Mouse (Mus musculus) kidney, embryonic 16.5 days (tissue): ENCODE data around the gene Gpr84. TPM values are rescaled to one million over a fixed set of nuclear protein-coding genes. Genes with fewer than 3 reads are reported as not detected.
A peak's percentile ranks its signal among the peaks of the same experiment; 100 is the strongest.

ENCODE experiments used
- ATAC-seq: fragments of 200-750 bp; cut with Nextera tagmentation; 2 replicates; pipeline ENCODE4 v1.8.0; 2017; ENCODE audit warnings: moderate TSS enrichment; ENCODE audit not compliant: low FRiP score, low TSS enrichment
- H3K27ac ChIP-seq: fragments of 300-500 bp; sonication (generic); 2 replicates; pipeline ENCODE4 v1.5.1; 2014; ENCODE audit warnings: low read length
- H3K27me3 ChIP-seq: fragments of 300-500 bp; sonication (generic); 2 replicates; pipeline ENCODE4 v1.6.1; 2014; ENCODE audit warnings: low read length, control low read depth, mixed read lengths; ENCODE audit not compliant: insufficient read depth
- H3K36me3 ChIP-seq: fragments of 300-500 bp; sonication (generic); 2 replicates; pipeline ENCODE4 v1.6.1; 2014; ENCODE audit warnings: low read length, control low read depth, mixed read lengths; ENCODE audit not compliant: insufficient read depth
- H3K4me1 ChIP-seq: fragments of 300-500 bp; sonication (generic); 2 replicates; pipeline ENCODE4 v1.6.1; 2014; ENCODE audit warnings: low read length, control low read depth, mixed read lengths; ENCODE audit not compliant: insufficient read depth
- H3K4me2 ChIP-seq: fragments of 300-500 bp; sonication (generic); replicated peaks from 2 replicates; pipeline ENCODE4 v1.6.1; 2014; ENCODE audit warnings: low read depth, low read length
- H3K4me3 ChIP-seq: fragments of 300-500 bp; sonication (generic); 2 replicates; pipeline ENCODE4 v1.5.1; 2014; ENCODE audit warnings: mild to moderate bottlenecking, low read length
- H3K9ac ChIP-seq: fragments of 300-500 bp; sonication (generic); replicated peaks from 2 replicates; pipeline ENCODE4 v1.6.1; 2014; ENCODE audit warnings: low read length
- H3K9me3 ChIP-seq: fragments of 300-500 bp; sonication (generic); 2 replicates; pipeline ENCODE4 v1.6.1; 2016; ENCODE audit warnings: low read length, control low read depth
- WGBS: fragments of 180-500 bp; shearing (Covaris S2); extraction: QIAGEN DNeasy Blood & Tissue Kit; methylation state at CpG from one replicate; pipeline ENCODE4 v1.1.7; 2014; 5-methylcytosine and 5-hydroxymethylcytosine counted together
- polyA plus RNA-seq: library from polyadenylated mRNA; unstranded; fragments of >200 nt; fragmentation: Nextera tagmentation; extraction: Ambion mirVana; gene quantifications from 2 replicates; pipeline ENCODE4 v1.2.1, GENCODE M21; 2015

The Gpr84 gene
- polyA plus RNA-seq, 1 experiment from 2014 or later: 0.30 TPM

DNA sequence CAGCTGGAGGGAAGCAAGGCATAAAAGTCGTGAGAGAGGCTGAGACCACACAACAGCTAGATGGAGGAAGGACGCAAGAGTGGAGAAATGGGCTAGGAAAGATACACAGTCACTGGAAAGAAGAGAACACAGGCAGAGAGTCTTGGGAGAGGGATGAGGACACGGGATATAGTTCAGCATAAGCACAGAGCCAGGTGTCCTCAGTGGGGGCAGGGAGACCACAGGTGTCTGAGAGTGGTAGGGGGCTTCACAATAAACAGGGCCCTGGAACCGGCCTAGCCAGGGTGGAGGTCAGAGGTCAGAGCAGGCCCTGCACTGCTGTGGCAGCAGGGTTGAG lies 28.4 kb upstream of the Gpr84 start:
- Histone ChIP-seq H3K27me3 (peaks cover 27% of the 10 kb centered on the region; the same call in 1 of the 2 replicates), H3K9me3 (no peaks in the 10 kb centered on the region), H3K27ac (no peak overlapping the region), H3K36me3 (0 out of 2 replicates have a peak, but pooled peaks cover under 1% of the 10 kb centered on the region), H3K4me3 (no peak overlapping the region; the same call in 1 of the 2 replicates), H3K4me1 (peaks cover 23% of the 10 kb centered on the region), H3K4me2 (no peak overlapping the region), H3K9ac (0 out of 2 replicates have a peak overlapping the region, but pooled peaks have one; percentile 58)
- ATAC-seq: no peak
- WGBS: 43% methylated on average over 4 of the region's 4 CpGs

DNA sequence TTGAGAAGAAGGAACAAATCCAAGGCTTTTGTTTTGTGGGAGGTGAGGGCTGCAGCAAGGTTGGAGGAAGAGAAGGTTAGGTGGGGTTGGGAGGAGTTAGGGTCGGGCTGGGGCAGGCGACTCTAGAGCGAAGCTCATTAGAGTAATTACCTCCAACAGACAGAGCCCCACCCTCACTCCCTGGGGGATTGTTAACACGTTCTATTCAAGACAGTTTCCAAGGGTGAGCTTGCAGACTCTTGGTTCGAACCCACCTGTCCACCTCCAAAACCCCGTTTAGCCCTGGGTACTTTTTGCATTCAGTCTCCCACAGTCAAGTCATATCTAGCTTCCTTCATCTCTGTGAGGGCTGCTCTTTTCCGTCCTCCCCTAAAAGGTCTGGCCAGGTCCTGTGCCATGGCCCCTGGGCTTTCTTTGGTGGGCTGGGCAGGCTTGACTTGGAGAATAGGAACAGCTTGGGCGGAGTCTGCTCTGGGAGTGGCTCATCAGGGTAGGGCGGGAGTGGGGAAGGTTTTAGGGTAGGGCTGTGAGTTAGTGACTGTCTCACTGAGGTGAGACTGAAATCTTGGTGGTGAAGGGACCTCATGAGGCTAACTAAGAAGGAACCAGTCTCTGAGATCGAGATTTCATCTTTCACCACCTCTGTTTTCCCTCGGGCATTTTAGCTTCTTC lies 26.7 kb upstream of the Gpr84 start:
- no peak overlapping the region for H3K4me2 ChIP-seq
- no peaks in the 10 kb centered on the region for H3K36me3 ChIP-seq
- no peaks in the 10 kb centered on the region for H3K9me3 ChIP-seq
- peaks cover 26% of the 10 kb centered on the region for H3K4me1 ChIP-seq
- ATAC-seq: no peak
- H3K27me3 ChIP-seq: peaks cover 27% of the 10 kb centered on the region; the same call in 1 of the 2 replicates
- H3K4me3 ChIP-seq: no peak overlapping the region
- H3K9ac ChIP-seq: no peak overlapping the region
- no peak overlapping the region for H3K27ac ChIP-seq
- 15% methylated on average over 11 of the region's 11 CpGs for WGBS

DNA sequence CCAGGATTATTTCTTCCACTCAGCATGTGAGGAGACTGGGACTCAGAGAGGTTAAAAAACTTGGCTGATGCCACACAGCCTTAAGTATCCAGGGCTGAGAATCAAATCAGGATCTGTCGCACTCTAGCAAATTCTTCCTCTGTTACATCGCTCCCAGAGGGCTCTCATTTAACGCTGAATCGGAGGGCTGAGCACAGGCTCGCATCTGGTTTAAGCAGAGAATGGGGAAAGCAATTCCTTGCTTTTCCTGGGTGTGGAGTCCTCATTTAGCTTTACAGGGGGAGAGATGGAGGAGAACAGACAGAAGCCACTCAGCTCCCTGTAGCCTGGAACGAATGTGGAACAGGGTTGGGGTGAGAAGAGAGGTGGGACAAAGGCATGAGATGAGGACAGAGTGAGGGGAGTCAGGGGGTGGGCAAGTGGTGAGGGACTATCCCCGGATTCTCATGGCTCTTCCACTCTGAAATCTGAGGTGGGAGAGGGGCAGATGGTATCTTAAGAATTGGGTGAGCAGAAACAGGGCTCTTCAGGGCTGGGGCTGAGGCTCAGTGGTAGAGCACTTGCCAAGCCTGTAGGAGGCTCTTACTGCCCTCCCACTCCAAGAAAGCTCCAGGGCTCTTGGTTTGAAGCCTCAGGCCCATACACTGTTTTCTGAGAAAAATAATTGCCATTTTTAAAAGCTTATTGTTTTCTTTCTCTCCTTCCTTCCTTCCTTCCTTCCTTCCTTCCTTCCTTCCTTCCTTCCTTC lies 25.2 kb upstream of the Gpr84 start:
- no peak overlapping the region for H3K4me2 ChIP-seq
- no peaks in the 10 kb centered on the region for H3K9me3 ChIP-seq
- H3K4me3 ChIP-seq: no peak overlapping the region
- WGBS: 25% methylated on average over 7 of the region's 7 CpGs
- H3K4me1 ChIP-seq: peaks cover 26% of the 10 kb centered on the region
- H3K36me3 ChIP-seq: no peaks in the 10 kb centered on the region
- H3K27ac ChIP-seq: no peak overlapping the region
- H3K27me3 ChIP-seq: peaks cover 15% of the 10 kb centered on the region; the same call in 1 of the 2 replicates
- H3K9ac ChIP-seq: no peak overlapping the region
- ATAC-seq: no peak

DNA sequence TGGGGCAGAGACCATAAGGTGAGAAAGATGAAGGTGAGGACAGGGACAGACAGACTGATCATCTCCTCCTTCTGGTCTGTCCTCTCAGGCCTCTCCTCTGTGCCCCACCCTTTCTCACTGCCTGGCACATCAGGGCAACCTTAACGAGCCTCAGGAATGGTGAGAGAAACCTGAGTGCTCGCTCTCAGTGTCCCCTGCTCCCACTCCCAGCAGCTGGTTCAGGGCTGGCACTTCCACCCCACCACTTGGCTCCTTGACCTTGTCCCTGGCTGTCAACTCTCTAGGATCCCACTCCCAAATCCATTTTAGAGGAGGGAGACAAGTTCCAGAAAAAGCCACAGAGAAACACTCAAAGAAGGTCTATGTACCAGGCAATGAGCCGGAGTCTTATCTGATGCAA lies 24.6 kb upstream of the Gpr84 start:
- Histone ChIP-seq H3K9ac (no peak overlapping the region), H3K4me2 (no peak overlapping the region), H3K27me3 (peaks cover 14% of the 10 kb centered on the region; the same call in 1 of the 2 replicates), H3K27ac (no peak overlapping the region), H3K4me1 (peaks cover 21% of the 10 kb centered on the region), H3K36me3 (no peaks in the 10 kb centered on the region), H3K9me3 (no peaks in the 10 kb centered on the region), H3K4me3 (no peak overlapping the region)
- ATAC-seq: no peak
- WGBS: 53% methylated on average over 3 of the region's 3 CpGs

DNA sequence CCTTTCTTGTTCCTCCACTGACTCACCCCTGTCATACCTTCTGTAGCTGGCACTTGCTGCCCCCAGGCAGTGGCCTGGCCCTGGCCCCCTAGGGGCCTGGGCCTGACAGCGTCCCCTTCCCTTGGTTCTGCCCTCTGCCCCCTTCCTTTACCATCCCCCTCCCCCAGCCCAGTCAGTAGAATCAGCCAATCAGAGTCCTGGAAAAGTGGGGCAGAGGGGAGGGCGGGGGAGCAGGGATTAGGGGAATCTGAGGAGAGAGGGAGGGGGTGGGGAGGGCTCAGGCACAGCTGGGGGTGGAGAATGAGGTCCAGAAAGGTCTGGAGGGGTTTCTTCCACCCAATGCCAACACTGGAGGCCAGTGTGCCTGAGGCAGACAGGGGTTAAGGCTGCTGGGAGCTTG lies 23.8 kb upstream of the Gpr84 start:
- no peak overlapping the region for H3K27ac ChIP-seq
- 0 out of 2 replicates have a peak, but pooled peaks have one; percentile 21 for ATAC-seq
- H3K36me3 ChIP-seq: no peaks in the 10 kb centered on the region
- peak overlapping the region; percentile 23; the same call in 1 of the 2 replicates for H3K9ac ChIP-seq
- H3K9me3 ChIP-seq: no peaks in the 10 kb centered on the region
- H3K27me3 ChIP-seq: peaks cover 10% of the 10 kb centered on the region; the same call in 1 of the 2 replicates
- H3K4me1 ChIP-seq: peaks cover 16% of the 10 kb centered on the region
- H3K4me3 ChIP-seq: no peak overlapping the region
- H3K4me2 ChIP-seq: no peak overlapping the region
- WGBS: 20% methylated on average over 1 of the region's 2 CpGs

DNA sequence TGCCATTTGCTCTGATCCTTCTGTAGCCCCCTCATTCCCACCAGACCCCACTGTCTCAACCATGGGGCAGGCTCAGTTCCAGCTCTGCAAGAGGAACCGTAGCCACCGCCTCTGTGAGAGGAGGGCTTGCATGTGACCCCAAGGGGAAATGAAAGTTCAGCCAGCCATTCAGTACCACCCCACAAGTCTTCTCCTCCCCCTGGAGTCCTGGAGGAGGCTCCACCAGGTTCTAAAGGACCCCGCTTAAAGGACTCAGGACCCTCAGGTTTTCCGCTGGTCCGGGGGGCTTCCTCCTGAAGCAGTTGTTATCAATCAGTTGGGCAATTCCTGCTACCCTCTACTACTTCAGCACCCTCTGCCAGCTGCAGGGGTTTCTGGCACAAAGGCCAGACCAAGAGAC lies 23.3 kb upstream of the Gpr84 start:
- H3K9ac ChIP-seq: peak overlapping the region; percentile 23; the same call in 1 of the 2 replicates
- H3K27me3 ChIP-seq: peaks cover 5% of the 10 kb centered on the region; the same call in 1 of the 2 replicates
- 57% methylated on average over 5 of the region's 5 CpGs for WGBS
- no peak overlapping the region for H3K4me2 ChIP-seq
- no peak overlapping the region for H3K27ac ChIP-seq
- H3K4me1 ChIP-seq: peaks cover 13% of the 10 kb centered on the region
- no peak overlapping the region for H3K4me3 ChIP-seq
- no peak; the same call in 1 of the 2 replicates for ATAC-seq
- no peaks in the 10 kb centered on the region for H3K9me3 ChIP-seq
- H3K36me3 ChIP-seq: no peaks in the 10 kb centered on the region

DNA sequence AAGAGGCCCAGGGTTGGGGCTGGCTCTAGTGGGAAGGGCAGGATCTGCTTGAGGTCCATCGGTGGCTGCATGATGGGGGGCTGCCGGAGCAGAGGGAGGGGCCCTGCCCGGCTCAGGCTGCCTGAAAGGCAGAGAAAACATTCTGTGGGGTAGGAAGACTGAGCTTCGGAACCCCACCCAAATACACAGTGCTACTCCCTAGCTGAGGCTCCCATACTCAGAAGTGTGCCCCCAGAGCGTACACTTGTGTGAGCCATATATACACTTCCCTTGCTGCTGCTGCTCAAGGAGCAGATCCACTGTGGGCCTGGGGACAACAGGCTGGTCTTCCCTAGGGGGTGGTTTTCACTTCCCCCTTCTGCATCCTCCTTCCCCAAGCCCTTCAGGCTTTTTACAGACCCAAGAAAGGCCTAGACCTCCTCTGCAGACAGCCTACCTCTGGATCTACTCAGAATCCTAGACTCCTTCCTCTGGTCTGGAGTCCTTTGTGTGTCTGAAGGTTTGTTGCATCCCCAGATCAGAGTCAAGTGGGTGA lies 22.7 kb upstream of the Gpr84 start:
- 76% methylated on average over 5 of the region's 5 CpGs for WGBS
- H3K9ac ChIP-seq: no peak overlapping the region
- ATAC-seq: no peak

DNA sequence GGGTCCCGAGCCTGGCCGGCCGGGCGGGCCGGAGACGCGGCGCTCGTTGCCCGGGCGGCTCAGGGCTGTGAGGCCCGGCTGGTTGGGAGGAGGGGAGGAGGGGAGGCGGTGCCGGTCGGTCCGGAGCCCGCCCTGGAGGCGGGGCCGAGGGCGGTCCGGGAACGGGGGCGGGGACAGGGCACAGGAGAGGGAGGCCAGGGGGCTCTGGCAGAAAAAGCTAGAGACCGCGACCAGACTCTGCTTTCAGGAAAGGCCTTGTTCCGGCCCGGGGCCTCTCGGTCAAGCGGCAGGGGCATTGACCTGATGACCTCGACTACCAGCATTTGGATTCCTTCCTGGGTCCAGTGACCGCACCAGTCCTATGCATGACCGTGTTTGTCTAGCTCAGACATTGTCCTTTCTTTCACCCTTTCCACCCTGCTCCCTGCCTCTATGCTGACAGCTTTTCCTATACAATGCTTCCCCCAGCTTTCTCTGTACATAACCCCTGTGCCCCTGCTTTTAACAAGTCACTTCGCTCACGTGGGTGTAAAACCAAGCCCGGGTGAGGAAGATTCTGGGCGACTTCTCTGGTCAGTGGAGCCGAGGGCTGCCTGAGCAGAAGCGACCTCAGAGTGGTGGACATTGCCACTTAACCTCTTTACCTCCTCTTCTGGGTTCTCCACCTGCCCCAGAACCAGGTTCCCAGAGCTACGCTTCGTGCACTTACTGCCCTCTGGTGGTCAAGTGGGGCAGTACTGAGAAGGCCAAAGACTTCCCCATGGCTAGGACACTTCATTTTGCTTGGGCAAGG lies 13.2 kb upstream of the Gpr84 start:
- no peaks in the 10 kb centered on the region for H3K9me3 ChIP-seq
- peak overlapping the region; percentile 66 for H3K4me3 ChIP-seq
- peak overlapping the region; percentile 86 for H3K9ac ChIP-seq
- no peaks in the 10 kb centered on the region for H3K27me3 ChIP-seq
- WGBS: under 1% methylated on average over 36 of the region's 40 CpGs
- peaks cover 5% of the 10 kb centered on the region; the same call in 1 of the 2 replicates for H3K36me3 ChIP-seq
- peaks cover 24% of the 10 kb centered on the region for H3K4me1 ChIP-seq
- H3K27ac ChIP-seq: peak overlapping the region; percentile 90
- peak; percentile 96 for ATAC-seq
- H3K4me2 ChIP-seq: peak overlapping the region; percentile 90

More for the DNA sequence above, 22.7 kb upstream of the Gpr84 start:
- Histone ChIP-seq H3K4me3 (no peak overlapping the region), H3K27ac (no peak overlapping the region), H3K36me3 (no peaks in the 10 kb centered on the region), H3K9me3 (no peaks in the 10 kb centered on the region), H3K4me2 (no peak overlapping the region), H3K4me1 (peaks cover 13% of the 10 kb centered on the region), H3K27me3 (no peaks in the 10 kb centered on the region; the same call in 1 of the 2 replicates)

DNA sequence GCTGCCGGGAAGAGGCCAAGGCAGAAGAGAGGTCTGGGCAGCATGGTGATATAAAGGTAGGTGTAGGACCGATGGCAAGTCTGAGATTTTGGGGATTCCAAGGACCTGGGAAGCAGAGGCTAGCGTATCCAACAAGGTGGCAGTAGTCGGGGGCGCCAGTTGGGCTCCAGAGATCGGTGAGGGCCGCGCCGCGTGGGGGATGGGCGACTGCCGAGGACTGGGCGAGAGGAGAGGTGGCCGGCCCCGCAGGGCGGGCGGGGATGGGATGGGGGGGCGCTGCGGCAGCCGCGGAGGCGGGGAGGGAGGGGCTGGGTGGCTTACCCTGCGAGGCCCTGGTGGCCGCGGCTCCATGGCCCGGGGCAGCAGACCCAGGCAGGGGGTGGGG lies 12.7 kb upstream of the Gpr84 start:
- H3K36me3 ChIP-seq: peaks cover 5% of the 10 kb centered on the region; the same call in 1 of the 2 replicates
- H3K9ac ChIP-seq: peak overlapping the region; percentile 86
- 1% methylated on average over 19 of the region's 26 CpGs for WGBS
- peak; percentile 76; the same call in 1 of the 2 replicates for ATAC-seq
- no peaks in the 10 kb centered on the region for H3K9me3 ChIP-seq
- peak overlapping the region; percentile 55; the same call in 1 of the 2 replicates for H3K27ac ChIP-seq
- H3K4me1 ChIP-seq: peaks cover 30% of the 10 kb centered on the region
- H3K4me2 ChIP-seq: peak overlapping the region; percentile 90
- H3K27me3 ChIP-seq: no peaks in the 10 kb centered on the region
- H3K4me3 ChIP-seq: peak overlapping the region; percentile 66
